Mouse (Mus musculus) urinary bladder, postnatal 25 days (tissue): Measurements from ENCODE around the gene Slfn4.
"Not testable (repeated sequence)": the region's sequence is repeated elsewhere in the genome, so short reads cannot be mapped to it uniquely, and the experiment has no call there.

Experiments
- DNase-seq: peaks from one replicate; pipeline ENCODE4 v3.0.0; 2022; ENCODE audit warnings: low spot score

Gene Slfn4

DNA sequence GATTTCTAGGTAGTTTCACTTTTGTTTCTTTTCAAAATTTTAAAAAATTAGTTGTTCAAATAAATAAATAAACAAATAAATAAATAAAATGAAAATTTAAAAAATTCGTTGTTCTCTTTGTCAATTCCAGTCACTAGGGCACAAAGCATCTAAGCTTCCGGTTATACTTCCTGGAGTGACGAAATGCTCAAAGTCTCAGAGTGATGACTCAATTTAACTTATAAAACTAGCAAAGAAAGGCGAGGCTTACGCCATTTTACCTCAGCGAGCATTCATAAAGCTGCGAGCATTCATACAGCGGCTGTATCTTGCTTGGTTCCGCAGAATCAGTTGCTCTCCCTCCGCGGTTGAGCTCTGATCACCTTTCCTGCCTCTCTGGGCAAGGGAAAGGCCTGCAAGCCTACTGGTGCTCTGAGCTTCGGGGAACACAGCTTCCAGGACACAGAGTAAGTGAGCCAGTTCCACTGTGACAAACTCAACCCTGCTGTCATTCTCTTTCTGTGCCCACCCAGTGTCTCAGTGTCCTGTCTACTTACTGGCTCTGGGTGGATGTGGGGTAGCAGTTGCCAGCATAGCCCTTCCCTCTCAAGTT is at the start of gene Slfn4:
Gene Slfn4 (plus strand): TSS at position 239 of the 592 bp plus-strand sequence.
- no peak for DNase-seq

- DNase-seq: not testable (repeated sequence)
Measured at GRCm38 (mm10) chr11:83125633-83126032, 49.4 kb upstream of the Slfn4 start.

DNA sequence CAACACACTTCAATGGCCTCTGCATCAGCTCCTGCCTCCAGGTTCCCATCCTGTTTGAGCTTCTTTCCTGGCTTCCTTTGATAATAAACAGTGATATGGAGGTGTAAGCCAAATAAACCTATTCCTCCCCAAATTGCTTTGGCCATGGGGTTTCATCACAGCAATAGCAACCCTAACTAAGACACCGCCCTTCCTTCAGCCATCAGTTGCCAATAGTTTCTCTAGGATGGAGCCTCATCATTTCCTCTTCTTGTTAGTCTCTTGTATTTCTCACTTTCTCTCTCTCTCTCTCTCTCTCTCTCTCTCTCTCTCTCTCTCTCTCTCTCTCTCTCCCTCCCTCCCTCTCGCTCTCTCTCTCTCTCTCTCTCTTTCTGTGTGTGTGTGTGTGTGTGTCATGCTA is 37.7 kb upstream of the Slfn4 start:
- DNase-seq: not testable (repeated sequence)

DNA sequence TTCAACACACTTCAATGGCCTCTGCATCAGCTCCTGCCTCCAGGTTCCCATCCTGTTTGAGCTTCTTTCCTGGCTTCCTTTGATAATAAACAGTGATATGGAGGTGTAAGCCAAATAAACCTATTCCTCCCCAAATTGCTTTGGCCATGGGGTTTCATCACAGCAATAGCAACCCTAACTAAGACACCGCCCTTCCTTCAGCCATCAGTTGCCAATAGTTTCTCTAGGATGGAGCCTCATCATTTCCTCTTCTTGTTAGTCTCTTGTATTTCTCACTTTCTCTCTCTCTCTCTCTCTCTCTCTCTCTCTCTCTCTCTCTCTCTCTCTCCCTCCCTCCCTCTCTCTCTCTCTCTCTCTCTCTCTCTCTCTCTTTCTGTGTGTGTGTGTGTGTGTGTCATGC is 26.0 kb upstream of the Slfn4 start:
- not testable (repeated sequence) for DNase-seq

DNA sequence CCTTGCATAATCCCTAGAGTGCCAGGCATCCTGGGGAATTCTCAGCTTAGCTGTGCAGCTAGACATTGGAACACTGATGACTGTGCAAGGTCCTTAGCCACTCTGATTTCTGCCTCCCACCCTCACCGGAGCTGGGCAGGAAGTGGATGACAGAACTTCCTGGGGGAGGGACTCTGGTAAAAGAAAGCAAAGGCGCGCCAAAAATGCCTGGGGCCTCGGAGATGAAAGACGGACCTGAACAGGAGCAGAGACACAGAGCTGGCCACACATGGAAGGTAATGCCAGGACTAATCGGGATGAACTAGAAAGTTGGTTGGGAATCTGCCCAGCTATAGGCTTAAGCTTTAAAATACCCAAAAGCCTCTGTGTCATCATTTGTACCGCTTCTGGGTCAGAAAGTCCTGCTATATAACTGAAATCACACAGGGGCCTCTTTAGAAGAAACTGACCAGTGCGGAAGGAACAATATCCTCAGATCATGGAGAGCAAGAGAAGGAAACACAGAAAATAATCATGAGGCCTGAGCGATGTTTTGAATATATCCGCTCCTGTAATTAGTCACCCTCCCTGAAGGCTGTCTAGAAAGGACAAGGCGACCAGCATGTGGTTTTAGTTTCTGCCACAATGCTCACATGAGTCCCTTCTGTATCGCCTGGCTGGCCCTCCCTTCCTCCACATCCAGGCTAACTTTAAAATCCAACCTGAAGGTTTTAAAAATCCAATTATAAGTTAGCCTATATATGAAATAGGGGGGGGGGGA is 16.3 kb downstream of the Slfn4 start, which contains the start of gene Slfn3:
Gene Slfn3 (plus strand): TSS at position 197 of the 760 bp plus-strand sequence.
- DNase-seq: peak; percentile 6

GRCm38 (mm10) chr11:83192001-83192400 is 17.0 kb downstream of the Slfn4 start:
- DNase-seq: no peak

GRCm38 (mm10) chr11:83205002-83205401 is 30.0 kb downstream of the Slfn4 start:
- no peak for DNase-seq

GRCm38 (mm10) chr11:83216119-83216518 is 41.1 kb downstream of the Slfn4 start:
- no peak for DNase-seq

- no peak for DNase-seq
Measured at GRCm38 (mm10) chr11:83221328-83221877, 46.4 kb downstream of the Slfn4 start.

GRCm38 (mm10) chr11:83223367-83223766 is 48.4 kb downstream of the Slfn4 start:
- DNase-seq: no peak

DNA sequence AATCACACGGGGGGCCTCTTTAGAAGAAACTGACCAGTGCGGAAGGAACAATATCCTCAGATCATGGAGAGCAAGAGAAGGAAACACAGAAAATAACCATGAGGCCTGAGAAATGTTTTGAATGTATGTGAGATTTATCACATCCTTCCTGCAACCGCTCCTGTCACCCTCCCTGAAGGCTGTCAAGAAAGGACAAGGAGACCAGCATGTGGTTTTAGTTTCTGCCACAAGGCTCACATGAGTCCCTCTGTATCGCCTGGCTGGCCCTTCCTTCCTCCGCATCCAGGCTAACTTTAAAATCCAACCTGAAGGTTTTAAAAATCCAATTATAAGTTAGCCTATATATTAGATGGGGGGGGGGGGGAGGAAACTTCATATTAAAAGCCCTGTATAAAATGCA is 48.8 kb downstream of the Slfn4 start:
- not testable (repeated sequence) for DNase-seq

GRCm38 (mm10) chr11:83224217-83224616 is 49.2 kb downstream of the Slfn4 start:
- DNase-seq: no peak

- no peak for DNase-seq
Measured at GRCm38 (mm10) chr11:83224750-83225149, 49.8 kb downstream of the Slfn4 start.

GRCm38 (mm10) chr11:83225371-83225960 is 50.5 kb downstream of the Slfn4 start:
- no peak for DNase-seq

GRCm38 (mm10) chr11:83227926-83228723 is 53.1 kb downstream of the Slfn4 start:
- DNase-seq: no peak

DNA sequence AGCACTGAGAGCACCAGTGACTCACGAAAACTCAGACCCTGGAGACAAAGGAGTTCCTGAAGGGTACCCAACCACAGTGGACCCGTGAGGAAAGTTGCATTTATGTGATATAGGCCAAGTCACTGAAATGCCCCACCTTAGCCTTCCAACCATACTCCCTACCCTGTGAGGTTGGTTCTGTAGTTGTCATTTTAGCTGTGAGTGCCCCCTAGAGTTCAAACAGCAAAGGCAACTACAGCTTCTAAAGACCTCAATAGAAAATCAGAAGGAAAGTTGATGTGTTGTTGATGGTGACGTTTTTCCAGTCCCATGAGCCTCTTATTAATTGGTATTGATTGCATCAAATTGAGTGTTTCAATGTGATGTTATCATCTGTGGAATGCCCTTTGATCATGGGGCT is 56.0 kb downstream of the Slfn4 start:
- no peak for DNase-seq

- DNase-seq: not testable (repeated sequence)
Measured at GRCm38 (mm10) chr11:83233621-83234020, 58.6 kb downstream of the Slfn4 start.

GRCm38 (mm10) chr11:83237390-83237789 is 62.4 kb downstream of the Slfn4 start:
- DNase-seq: not testable (repeated sequence)

- DNase-seq: no peak
Measured at GRCm38 (mm10) chr11:83238389-83238788, 63.4 kb downstream of the Slfn4 start.

GRCm38 (mm10) chr11:83239811-83240210 is 64.8 kb downstream of the Slfn4 start:
- DNase-seq: no peak
